Mouse (Mus musculus): ENCODE measurements around the gene Cubn.

Gene Cubn

GRCm38 (mm10) chr2:13484566-13484965 is 7.0 kb downstream of the Cubn start:
- no peak for DNase-seq (ENCODE audit: low read depth, low spot score)

GRCm38 (mm10) chr2:13480744-13481143 is 10.9 kb downstream of the Cubn start:
- DNase-seq (ENCODE audit: low read depth, low spot score) = no peak

- DNase-seq (ENCODE audit: low read depth, low spot score) = no peak
Observed at GRCm38 (mm10) chr2:13479165-13479564, 12.4 kb downstream of the Cubn start.

GRCm38 (mm10) chr2:13470108-13470507 is 21.5 kb downstream of the Cubn start:
- no peak for DNase-seq (ENCODE audit: low read depth, low spot score)

- DNase-seq (ENCODE audit: low read depth, low spot score) = no peak
Observed at GRCm38 (mm10) chr2:13469641-13470040, 22.0 kb downstream of the Cubn start.

- DNase-seq (ENCODE audit: low read depth, low spot score) = no peak
Observed at GRCm38 (mm10) chr2:13466685-13467084, 24.9 kb downstream of the Cubn start.

- no peak for DNase-seq (ENCODE audit: low read depth, low spot score)
Observed at GRCm38 (mm10) chr2:13458088-13458487, 33.5 kb downstream of the Cubn start.

GRCm38 (mm10) chr2:13456821-13457220 is 34.8 kb downstream of the Cubn start:
- no peak for DNase-seq (ENCODE audit: low read depth, low spot score)

GRCm38 (mm10) chr2:13451495-13452491 is 39.8 kb downstream of the Cubn start:
- no peak for DNase-seq (ENCODE audit: low read depth, low spot score)

GRCm38 (mm10) chr2:13450895-13451294 is 40.7 kb downstream of the Cubn start:
- no peak for DNase-seq (ENCODE audit: low read depth, low spot score)

GRCm38 (mm10) chr2:13450470-13450869 is 41.1 kb downstream of the Cubn start:
- no peak for DNase-seq (ENCODE audit: low read depth, low spot score)

GRCm38 (mm10) chr2:13445156-13445555 is 46.5 kb downstream of the Cubn start:
- no peak for DNase-seq (ENCODE audit: low read depth, low spot score)

GRCm38 (mm10) chr2:13438983-13439382 is 52.6 kb downstream of the Cubn start:
- no peak for DNase-seq (ENCODE audit: low read depth, low spot score)

GRCm38 (mm10) chr2:13438275-13438845 is 53.3 kb downstream of the Cubn start:
- no peak for DNase-seq (ENCODE audit: low read depth, low spot score)

GRCm38 (mm10) chr2:13432002-13432401 is 59.6 kb downstream of the Cubn start:
- DNase-seq (ENCODE audit: low read depth, low spot score) = no peak

GRCm38 (mm10) chr2:13421974-13422760 is 69.4 kb downstream of the Cubn start:
- no peak for DNase-seq (ENCODE audit: low read depth, low spot score)

- no peak for DNase-seq (ENCODE audit: low read depth, low spot score)
Observed at GRCm38 (mm10) chr2:13416765-13417524, 74.7 kb downstream of the Cubn start.

GRCm38 (mm10) chr2:13413520-13414178 is 78.0 kb downstream of the Cubn start:
- no peak for DNase-seq (ENCODE audit: low read depth, low spot score)

GRCm38 (mm10) chr2:13410660-13411059 is 81.0 kb downstream of the Cubn start:
- DNase-seq (ENCODE audit: low read depth, low spot score) = no peak

- DNase-seq (ENCODE audit: low read depth, low spot score) = no peak
Observed at GRCm38 (mm10) chr2:13409767-13410519, 81.7 kb downstream of the Cubn start.
